In the genomic region with DNA sequence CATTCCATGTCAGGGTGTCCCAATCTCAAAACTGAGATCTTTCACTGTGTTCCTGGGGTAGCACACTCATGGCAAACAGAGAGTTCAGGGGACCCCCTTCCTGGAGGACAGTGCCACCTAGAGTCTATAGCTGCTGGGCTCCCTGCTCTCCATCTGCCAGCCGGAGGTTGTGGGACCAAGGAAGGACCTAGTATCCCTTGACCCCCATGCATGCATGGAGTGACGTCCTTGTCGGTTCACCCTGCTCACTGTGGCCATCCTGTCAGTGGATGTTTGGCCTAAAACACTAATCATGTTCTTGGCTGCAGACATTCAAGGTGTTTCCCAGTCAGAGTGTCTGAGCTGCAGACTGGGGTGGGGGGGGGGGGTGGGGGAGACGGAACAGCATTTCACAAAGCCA, we compare ENCODE assay signal across 9 mouse cellular contexts. TPM values are rescaled to one million over a fixed set of nuclear protein-coding genes. Genes with fewer than 3 reads are reported as not detected.
DNase-seq lines count a peak whose midpoint lies in the region; ATAC-seq and TF ChIP-seq lines count a peak whose summit lies in the region.
"Had no signal": no experiment of that assay in that cellular context is flagged by ENCODE, and none has a peak within 500 bp of the region (broad histone marks: within the 10 kb centered on the region; RNA-seq: fewer than 3 reads in every experiment).

No protein-coding gene starts in this region.

- no peaks in the 10 kb centered on the region for H3K9me3 ChIP-seq in intestine, embryonic 15.5 days
- no peaks in the 10 kb centered on the region for H3K9me3 ChIP-seq in intestine, embryonic 16.5 days (ENCODE audit: control insufficient read depth, low read length)
- peaks cover 17% of the 10 kb centered on the region for H3K9me3 ChIP-seq in E14TG2a.4 (ENCODE audit: low read length)

- TF ChIP-seq POLR2A in lung, adult 2 months (IDR thresholded peaks at IDR 0.05; ENCODE audit: borderline replicate concordance, extremely low read depth, low read depth, low read length), result no peak

- no peak overlapping the region for H3K27ac ChIP-seq in intestine, embryonic 15.5 days
- H3K27ac ChIP-seq in intestine, embryonic 16.5 days (ENCODE audit: low read length), result no peak overlapping the region

- H3K4me1 ChIP-seq in intestine, embryonic 15.5 days (replicated peaks), result no peaks in the 10 kb centered on the region
- H3K4me1 ChIP-seq in intestine, embryonic 16.5 days (ENCODE audit: control insufficient read depth, insufficient read depth, low read length), result peaks cover 6% of the 10 kb centered on the region; the same call in 1 of the 2 replicates
- peaks cover 42% of the 10 kb centered on the region for H3K4me1 ChIP-seq in E14TG2a.4 (replicated peaks; ENCODE audit: low read depth, low read length)
- H3K4me1 ChIP-seq in lung, adult 2 months (ENCODE audit: control insufficient read depth, insufficient read depth, low read length), result peaks cover 8% of the 10 kb centered on the region

- no peak overlapping the region for H3K9ac ChIP-seq in intestine, embryonic 15.5 days
- no peak overlapping the region for H3K9ac ChIP-seq in intestine, embryonic 16.5 days (ENCODE audit: low read depth, low read length)

- ATAC-seq in intestine, embryonic 15.5 days, result 0 out of 2 replicates have a peak, but pooled peaks have one; percentile 35
- no peak for ATAC-seq in intestine, embryonic 16.5 days

- no peak overlapping the region for H3K4me2 ChIP-seq in intestine, embryonic 15.5 days (replicated peaks)
- no peak overlapping the region for H3K4me2 ChIP-seq in intestine, embryonic 16.5 days (ENCODE audit: low read depth, low read length)

- peak; percentile 26 for DNase-seq in adrenal gland, postnatal 25 days
- peak; percentile 27 for DNase-seq in gastrocnemius, postnatal 25 days
- DNase-seq in lung, adult 2 months, result no peak
- no peak for DNase-seq in T-cell, adult 2 months (ENCODE audit: low spot score)
- DNase-seq in spleen, adult 12 weeks (ENCODE audit: low spot score), result no peak

- H3K36me3 ChIP-seq in intestine, embryonic 15.5 days, result no peaks in the 10 kb centered on the region
- H3K36me3 ChIP-seq in intestine, embryonic 16.5 days (ENCODE audit: control insufficient read depth, insufficient read depth, low read length), result no peaks in the 10 kb centered on the region
- no peaks in the 10 kb centered on the region for H3K36me3 ChIP-seq in E14TG2a.4 (ENCODE audit: insufficient read depth, low read length)

- no peak overlapping the region for H3K4me3 ChIP-seq in intestine, embryonic 15.5 days (replicated peaks)
- no peak overlapping the region for H3K4me3 ChIP-seq in intestine, embryonic 16.5 days (ENCODE audit: low read length)
- H3K4me3 ChIP-seq in E14TG2a.4 (replicated peaks; ENCODE audit: low read length), result no peak overlapping the region
- no peak overlapping the region for H3K4me3 ChIP-seq in lung, adult 2 months (replicated peaks; ENCODE audit: extremely low read depth, low read depth, low read length)

- peak; percentile 33 for TF ChIP-seq CTCF in E14TG2a.4 (conservative IDR thresholded peaks at IDR 0.05; ENCODE audit: low read length)
- TF ChIP-seq CTCF in lung, adult 2 months (IDR thresholded peaks at IDR 0.05; ENCODE audit: insufficient read depth, low read length), result peak; percentile 64

- no peaks in the 10 kb centered on the region for H3K27me3 ChIP-seq in intestine, embryonic 15.5 days (replicated peaks)
- H3K27me3 ChIP-seq in intestine, embryonic 16.5 days (replicated peaks; ENCODE audit: control insufficient read depth, insufficient read depth, low read length), result no peaks in the 10 kb centered on the region
- peaks cover 6% of the 10 kb centered on the region; the same call in 1 of the 2 replicates for H3K27me3 ChIP-seq in E14TG2a.4 (ENCODE audit: insufficient read depth, low read length)

- WGBS in intestine, embryonic 15.5 days, result 39% methylated on average over 4 of the region's 4 CpGs
- WGBS in intestine, embryonic 16.5 days, result 42% methylated on average over 4 of the region's 4 CpGs
- WGBS in lung, adult 2 months, result 33% methylated on average over 4 of the region's 4 CpGs

RNA-seq across cellular contexts. Expression of a gene that starts 14.0 kb away (rescaled TPM):
- polyA plus RNA-seq in intestine, embryonic 15.5 days (2015; fragmentation: Nextera tagmentation; extraction: Ambion mirVana), result not detected in 2 replicates
- not detected in 2 replicates for polyA plus RNA-seq in intestine, embryonic 16.5 days (2015; fragmentation: Nextera tagmentation; extraction: Ambion mirVana)
- not detected in 2 replicates for total RNA-seq in adrenal gland, postnatal 25 days (2021)
- not detected for total RNA-seq in gastrocnemius, postnatal 25 days (2021)
- 0.11 and 0.69 TPM in 2 replicates for polyA plus RNA-seq in lung, adult 2 months (2012; rRNA removed)
- polyA plus RNA-seq: intestine, embryonic 14.5 days had no signal

RNA-seq across cellular contexts. Expression of a gene that starts 53.9 kb away (rescaled TPM):
- 50.9 and 57.8 TPM in 2 replicates for polyA plus RNA-seq in intestine, embryonic 15.5 days (2015; fragmentation: Nextera tagmentation; extraction: Ambion mirVana)
- polyA plus RNA-seq in intestine, embryonic 16.5 days (2015; fragmentation: Nextera tagmentation; extraction: Ambion mirVana), result 55.8 and 60.7 TPM in 2 replicates
- 99.3 and 166 TPM in 2 replicates for total RNA-seq in adrenal gland, postnatal 25 days (2021)
- 10 to 100 TPM; 66.3 to 67.5 TPM for total RNA-seq in gastrocnemius, postnatal 25 days (2021)
- 245 and 264 TPM in 2 replicates for polyA plus RNA-seq in lung, adult 2 months (2012; rRNA removed)

Comparison
In these comparisons a context has a peak if more than half of its experiments do, and no peak if none do; other contexts are left out.
1. DNase-seq: peak in adrenal gland, postnatal 25 days (single experiment) and gastrocnemius, postnatal 25 days (single experiment); none in lung, adult 2 months (single experiment), T-cell, adult 2 months (single experiment) and spleen, adult 12 weeks (single experiment).